In genomic region chr2:164895885-164896284, GRCm38 (mm10) we compare ENCODE assay signal across 21 mouse cellular contexts.
"Had no signal": no experiment of that assay in that cellular context is flagged by ENCODE, and none has a peak within 500 bp of the region (broad histone marks: within the 10 kb centered on the region; RNA-seq: fewer than 3 reads in every experiment).

No protein-coding gene starts in this region.

- H3K4me3 ChIP-seq: intestine, embryonic 15.5 days; limb, embryonic 12.5 days; limb, embryonic 15.5 days; midbrain, embryonic 13.5 days; neural tube, embryonic 12.5 days; neural tube, embryonic 15.5 days had no signal

- H3K9ac ChIP-seq: intestine, embryonic 15.5 days; limb, embryonic 12.5 days; limb, embryonic 15.5 days; liver, embryonic 14.5 days; liver, postnatal 0 days; lung, embryonic 14.5 days; midbrain, embryonic 13.5 days; neural tube, embryonic 12.5 days; neural tube, embryonic 15.5 days had no signal

- H3K9me3 ChIP-seq: intestine, embryonic 15.5 days; limb, embryonic 15.5 days; midbrain, embryonic 13.5 days; neural tube, embryonic 12.5 days; neural tube, embryonic 15.5 days had no signal

- ATAC-seq: intestine, embryonic 15.5 days; liver, postnatal 0 days; lung, postnatal 0 days; midbrain, embryonic 13.5 days; midbrain, embryonic 16.5 days had no signal

- H3K4me2 ChIP-seq: intestine, embryonic 15.5 days; limb, embryonic 12.5 days; limb, embryonic 15.5 days; liver, embryonic 11.5 days; lung, embryonic 14.5 days; midbrain, embryonic 13.5 days; neural tube, embryonic 12.5 days; neural tube, embryonic 15.5 days had no signal

- DNase-seq: kidney, adult 18-20 months; kidney, adult 9 months; liver, postnatal 0 days; lung, embryonic 14.5 days; right cerebral cortex, adult 18-20 months; right cerebral cortex, postnatal 14 days; right cerebral cortex, postnatal 4 days; thymus, postnatal 25 days had no signal

- H3K4me1 ChIP-seq: intestine, embryonic 15.5 days; limb, embryonic 12.5 days; limb, embryonic 15.5 days; midbrain, embryonic 13.5 days; neural tube, embryonic 12.5 days; neural tube, embryonic 15.5 days had no signal

- H3K27ac ChIP-seq: intestine, embryonic 15.5 days; kidney, postnatal 0 days; limb, embryonic 12.5 days; limb, embryonic 15.5 days; liver, embryonic 14.5 days; macrophage; midbrain, embryonic 13.5 days; neural tube, embryonic 12.5 days; neural tube, embryonic 15.5 days; stomach, postnatal 0 days had no signal

- H3K27me3 ChIP-seq: intestine, embryonic 15.5 days; limb, embryonic 12.5 days; limb, embryonic 15.5 days; midbrain, embryonic 13.5 days; neural tube, embryonic 12.5 days; neural tube, embryonic 15.5 days had no signal
